Mouse (Mus musculus) embryo, embryonic 11.5 days (tissue): ENCODE data around the gene Espl1.
A peak's percentile ranks its signal among the peaks of the same experiment; 100 is the strongest.

Source experiments
- DNase-seq: peaks from one replicate; pipeline ENCODE4 v3.0.0-alpha.2; 2012; ENCODE audit warnings: low read depth, low spot score

The Espl1 gene

DNA sequence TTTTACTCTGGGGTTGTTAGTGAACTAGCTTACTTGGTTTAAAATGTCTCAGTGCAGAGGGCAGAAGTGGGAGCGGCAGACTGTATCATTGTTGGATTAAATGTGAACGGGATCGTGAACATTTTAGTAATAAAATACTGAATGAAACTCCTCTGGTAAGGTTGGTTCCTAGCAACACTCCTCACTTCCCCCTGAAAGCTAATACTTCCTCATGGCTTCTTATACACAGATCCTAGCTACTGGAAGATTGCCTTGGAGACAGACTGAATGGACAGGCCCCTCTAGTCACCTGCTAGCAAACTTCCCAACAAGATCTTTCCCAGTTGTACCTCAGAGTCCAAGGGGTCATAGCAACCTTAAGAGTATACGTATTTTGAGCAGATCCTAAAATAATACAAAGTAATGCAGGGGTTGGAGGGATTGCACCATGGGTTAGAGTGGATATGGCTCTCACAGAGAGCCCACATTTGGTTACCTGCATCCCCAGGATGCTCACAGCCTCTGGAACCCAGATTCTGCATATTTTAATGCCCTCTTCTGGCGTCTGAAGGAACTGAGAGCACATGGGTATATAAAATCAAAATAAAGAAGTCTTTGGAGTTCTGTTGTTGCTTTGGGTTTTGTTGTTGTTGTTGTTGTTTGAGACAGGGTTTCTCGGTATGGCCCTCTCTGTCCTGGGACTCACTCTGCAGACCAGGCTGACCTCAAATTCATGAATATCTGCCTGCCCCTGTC, 21.9 kb upstream of the Espl1 start:
- DNase-seq, result no peak

DNA sequence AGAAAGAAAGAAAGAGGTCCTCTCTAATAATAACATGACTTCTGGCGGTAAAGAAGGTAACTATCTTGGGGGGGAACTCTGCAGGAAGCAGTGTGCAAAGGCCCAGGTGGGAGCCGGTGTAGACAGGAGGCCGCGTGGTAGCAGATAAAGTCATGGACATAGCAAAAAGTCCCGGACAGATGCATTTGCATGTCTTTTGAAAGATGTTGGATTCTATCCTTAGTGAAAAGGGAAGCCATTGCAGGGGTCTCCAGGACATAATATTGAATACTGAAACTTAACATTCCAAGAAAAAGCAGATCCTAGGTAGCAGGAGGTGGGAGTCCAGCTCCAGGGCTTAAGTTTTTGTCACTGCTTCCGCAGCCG, 17.4 kb upstream of the Espl1 start:
- DNase-seq, result no peak

DNA sequence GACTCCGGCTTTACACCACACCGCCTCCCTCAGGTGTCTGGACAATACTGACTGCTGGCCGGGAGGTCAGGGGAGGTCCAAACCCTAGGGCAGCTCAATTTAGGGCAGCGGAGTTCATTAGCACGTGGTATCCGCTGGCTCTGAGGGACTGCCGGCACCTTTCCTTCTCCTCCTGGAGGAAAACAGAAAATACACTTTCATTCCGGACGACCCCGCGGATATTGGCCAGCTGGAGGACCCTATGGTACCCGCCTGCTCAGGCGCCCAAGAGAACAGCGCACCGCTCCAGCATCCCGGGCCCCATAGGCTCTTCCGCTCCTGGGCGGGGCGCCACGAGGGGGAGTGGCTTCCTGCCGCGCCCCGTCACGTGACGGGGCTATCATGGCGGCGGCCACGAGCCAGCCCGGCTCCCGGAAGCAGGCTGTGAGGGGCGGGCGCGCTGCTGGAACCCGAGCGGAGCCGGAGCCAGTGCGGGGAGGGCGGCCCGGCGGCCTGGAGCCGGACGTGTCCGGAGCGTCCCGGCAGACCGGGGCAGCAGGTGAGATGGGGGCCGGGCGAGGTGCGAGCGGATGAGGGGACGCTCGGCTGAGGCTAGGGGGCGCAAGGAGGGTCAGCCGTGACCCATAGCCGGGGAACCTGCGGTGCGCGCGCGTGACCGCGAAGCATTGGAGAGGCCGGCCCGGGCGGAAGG, 16.8 kb upstream of the Espl1 start, which contains the start of gene Mfsd5:
Mfsd5 (plus strand) TSS at position 363 of the 691 bp plus-strand sequence.
- peak; percentile 90 for DNase-seq

DNA sequence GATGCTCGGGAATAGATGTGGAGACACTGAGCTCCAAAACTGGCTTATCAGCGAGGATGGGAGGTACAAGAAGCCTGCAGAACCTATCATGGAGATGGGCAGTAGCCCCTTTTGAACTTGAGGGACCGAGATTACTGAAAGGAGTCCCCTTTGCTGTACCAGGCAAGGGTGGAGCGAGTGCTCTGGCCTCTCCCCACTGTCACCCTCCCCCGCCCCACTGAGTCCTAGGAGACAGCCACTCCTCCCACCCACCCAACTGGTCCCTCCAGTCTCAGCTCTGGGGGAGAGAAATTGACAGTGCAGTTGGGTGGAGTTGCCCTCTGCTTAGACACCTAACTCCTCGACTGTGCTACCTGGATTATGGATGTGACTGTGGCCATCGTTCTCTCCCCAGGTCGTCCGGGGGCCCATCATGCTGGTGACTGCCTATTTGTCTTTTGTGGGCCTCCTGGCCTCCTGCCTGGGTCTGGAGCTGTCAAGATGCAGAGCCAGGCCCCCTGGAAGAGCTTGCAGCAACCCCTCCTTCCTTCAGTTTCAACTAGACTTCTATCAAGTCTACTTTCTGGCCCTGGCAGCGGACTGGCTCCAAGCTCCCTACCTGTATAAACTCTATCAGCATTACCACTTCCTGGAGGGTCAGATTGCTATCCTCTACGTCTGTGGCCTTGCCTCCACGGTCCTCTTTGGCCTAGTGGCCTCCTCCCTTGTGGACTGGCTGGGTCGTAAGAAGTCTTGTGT, 16.1 kb upstream of the Espl1 start:
- DNase-seq, result no peak

DNA sequence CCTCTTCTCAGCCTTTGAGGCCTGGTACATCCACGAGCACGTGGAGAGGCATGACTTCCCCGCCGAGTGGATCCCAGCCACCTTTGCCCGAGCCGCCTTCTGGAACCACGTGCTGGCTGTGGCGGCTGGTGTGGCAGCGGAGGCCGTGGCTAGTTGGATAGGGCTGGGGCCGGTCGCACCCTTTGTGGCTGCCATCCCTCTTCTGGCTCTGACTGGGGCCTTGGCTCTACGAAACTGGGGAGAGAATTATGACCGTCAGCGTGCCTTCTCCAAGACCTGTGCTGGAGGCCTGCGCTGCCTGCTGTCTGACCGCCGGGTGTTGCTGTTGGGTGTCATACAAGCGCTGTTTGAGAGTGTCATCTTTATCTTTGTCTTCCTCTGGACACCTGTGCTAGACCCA, 15.4 kb upstream of the Espl1 start:
- DNase-seq, result no peak

DNA sequence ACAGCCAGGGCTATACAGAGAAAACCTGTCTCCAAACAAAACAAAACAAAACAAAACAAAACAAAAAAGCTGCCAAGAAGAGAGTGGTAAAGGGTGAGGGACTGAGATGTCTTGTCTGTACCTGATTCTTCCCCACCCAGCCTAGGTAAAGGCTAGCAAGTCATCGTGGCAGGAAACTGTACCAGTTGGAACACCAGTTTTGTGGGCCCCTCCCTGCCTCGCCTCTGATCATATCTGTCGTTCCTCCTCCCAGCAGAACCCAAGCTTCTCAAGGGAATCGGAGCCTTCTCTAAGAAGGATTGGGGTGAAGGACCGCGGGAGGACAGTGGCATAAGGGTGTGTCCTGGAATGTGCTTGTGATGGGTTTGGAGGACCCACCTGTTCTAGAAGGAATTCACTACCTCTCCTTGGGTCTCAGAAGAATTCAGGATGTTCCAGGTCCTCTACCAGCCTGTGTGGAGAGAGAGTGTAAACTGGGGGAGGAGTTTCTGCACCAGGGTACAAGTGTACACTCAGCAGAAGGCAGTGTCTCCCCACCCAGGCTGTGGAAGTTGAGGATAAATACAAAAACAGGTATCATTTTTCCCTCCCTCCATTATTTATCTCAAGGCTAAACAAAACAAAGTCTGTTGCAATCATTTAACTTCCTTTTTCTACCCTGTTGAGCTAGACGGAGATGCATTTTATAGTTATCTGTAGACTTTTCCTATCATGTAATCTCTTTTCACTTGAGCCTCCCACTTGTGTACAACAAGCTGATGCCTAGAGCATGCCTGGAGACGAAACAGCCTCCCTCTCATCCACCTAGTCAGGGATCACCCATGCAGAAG, 13.4 kb upstream of the Espl1 start:
- DNase-seq, result no peak

DNA sequence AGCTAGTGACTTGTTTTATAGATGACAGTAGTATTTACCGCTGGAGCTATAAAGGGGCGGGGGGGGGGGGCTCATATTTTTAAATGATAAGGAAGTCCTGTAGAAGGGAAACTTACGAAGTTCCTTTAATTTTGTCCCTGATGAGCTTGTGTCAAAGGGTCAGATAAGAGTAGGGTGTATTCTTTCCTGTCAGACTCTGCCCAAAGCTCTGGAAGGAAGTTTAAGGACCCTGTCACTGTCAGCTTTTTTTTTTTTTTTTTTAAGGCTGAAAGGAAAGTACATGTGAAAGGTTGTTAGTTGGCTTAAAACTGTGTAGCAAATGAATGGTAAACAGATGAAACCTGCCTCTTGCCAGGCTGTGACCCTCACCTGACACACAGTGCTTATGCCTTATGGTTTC, 12.4 kb upstream of the Espl1 start:
- no peak for DNase-seq

DNA sequence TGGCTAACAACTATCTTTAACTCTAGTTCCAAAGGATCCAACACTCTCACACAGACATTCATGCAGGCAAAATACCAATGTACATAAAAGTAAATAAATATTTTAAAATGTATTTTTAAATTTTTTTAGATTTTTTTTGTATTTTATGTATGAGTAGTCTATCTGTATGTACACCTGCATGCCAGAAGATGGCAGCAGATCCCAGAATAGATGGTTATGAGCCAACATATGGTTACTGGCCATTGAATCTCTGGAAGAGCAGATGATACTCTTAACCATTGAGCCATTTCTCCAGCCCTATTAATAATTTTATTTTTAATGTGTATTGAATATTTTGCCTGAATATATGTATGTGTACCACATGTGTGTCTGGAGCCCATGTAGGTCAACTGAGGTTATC, 8.7 kb upstream of the Espl1 start:
- peak; percentile 41 for DNase-seq

DNA sequence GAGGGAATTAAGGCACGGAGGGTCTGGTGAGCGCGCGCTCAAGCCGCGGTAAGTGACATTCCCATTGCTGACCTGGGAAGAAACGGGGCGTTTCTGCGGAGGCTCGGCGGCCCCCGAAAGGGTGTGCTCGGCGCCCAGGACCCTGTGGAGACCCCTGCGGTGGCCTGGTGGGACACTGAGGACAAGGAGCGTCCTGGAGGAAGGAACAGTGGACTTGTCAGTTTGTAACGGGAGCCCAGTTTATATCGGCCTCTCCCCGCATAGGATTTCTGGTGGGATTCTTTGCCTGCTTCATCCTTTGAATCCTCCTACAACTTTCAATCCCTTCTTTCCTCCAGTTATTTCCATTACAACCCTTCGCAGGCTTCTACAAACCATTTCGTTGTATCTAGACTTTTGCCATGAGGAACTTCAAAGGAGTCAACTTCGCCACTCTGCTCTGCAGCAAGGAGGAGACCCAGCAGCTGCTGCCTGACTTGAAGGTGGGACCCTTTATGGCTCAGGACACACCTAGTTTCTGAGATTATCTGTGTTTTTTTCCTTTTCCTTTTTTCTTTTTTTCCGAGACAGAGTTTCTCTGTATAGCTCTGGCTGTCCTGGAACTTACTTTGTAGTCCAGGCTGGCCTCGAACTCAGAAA, 421 bp downstream of the Espl1 start:
- no peak for DNase-seq

DNA sequence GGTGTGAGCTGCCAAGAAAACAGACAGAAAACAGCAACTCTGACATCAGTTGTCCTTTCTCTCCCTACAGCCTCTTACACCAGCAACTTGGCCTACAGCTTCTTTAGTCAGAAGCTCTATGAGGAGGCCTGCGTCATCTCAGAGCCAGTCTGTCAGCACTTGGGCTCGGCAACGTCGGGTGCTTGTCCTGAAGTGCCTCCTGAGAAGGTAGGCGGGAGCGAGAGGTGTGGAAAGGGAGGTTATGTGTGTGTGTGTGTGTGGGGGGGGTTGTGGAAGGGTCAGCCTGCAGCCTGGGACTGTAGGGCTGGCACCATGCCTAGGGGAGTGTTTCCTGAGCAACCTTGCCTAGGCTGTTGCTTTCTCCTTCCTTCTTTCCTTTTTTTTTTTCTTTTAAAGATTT, 6.5 kb downstream of the Espl1 start:
- no peak for DNase-seq

DNA sequence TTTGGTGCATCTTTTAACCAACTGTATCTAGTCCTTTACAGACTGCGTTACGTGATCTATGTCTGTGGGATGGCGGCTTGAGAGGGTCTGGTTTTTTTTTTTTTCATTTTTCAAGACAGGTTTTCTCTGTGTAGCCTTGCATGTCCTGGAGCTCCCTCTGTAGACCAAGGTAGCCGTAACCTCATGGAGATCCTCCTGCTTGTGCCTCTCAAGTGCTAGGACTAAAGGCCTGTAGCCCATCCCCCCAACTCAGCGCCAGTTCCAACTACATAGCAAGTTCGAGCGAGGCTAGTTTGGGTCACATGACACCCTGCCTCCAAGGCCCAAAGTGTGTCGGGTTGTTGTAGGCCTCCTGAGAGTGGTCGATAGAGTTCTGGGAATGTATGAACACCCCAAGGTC, 12.7 kb downstream of the Espl1 start:
- no peak for DNase-seq

DNA sequence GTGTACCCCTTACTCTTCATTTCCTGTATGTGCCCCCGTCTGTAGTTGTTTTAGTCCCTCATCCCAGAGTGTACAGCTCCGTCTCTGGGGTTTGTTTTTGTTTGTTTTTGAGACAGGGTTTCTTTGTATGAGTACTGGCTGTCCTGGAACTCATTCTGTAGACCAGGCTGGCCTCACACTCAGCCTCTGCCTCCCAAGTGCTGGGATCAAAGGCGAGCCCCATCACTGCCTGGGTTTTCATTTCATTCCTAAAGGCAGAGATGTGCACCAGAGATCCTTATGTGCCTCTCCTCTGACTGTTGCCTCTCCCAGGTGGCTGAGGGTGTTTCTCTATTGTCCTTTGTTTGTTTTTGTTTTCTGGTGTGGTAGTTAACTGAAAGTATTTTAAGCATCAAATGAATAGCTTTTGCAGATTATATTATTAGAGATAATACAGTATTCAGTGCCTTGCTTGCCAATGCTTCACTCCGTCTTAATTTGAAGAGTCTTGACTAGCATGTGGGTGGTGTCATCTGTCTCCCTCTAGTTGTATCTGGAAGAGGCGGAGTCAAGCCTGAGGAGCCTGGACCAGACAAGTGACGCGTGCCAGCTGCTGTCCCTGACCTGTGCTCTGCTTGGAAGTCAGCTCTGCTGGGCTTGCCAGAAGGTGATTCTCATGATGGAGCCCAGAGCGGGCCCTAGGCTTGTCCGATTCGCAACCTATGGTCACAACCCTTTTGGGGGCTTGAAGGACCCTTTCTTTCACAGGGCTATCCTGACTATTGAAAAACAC, 14.2 kb downstream of the Espl1 start:
- DNase-seq, result no peak

DNA sequence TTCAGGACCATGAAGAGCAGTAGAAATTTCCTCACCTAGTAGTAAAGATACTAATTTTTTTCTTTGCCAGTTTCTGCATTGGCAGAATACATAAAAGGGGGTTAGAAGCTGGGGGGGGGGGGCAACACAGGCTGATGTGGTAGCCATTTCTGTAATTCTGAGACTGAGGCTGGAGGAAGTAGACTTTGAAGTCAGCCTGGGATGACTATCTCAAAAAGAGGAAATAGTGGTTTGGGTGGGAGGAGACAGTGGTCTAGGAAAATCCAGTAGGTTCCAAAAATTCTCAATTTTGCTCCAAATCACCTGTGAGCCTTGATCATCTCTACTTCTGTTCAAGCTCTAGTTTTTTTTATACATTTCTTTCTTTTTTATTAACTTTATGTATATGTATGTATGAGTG, 15.4 kb downstream of the Espl1 start:
- no peak for DNase-seq

DNA sequence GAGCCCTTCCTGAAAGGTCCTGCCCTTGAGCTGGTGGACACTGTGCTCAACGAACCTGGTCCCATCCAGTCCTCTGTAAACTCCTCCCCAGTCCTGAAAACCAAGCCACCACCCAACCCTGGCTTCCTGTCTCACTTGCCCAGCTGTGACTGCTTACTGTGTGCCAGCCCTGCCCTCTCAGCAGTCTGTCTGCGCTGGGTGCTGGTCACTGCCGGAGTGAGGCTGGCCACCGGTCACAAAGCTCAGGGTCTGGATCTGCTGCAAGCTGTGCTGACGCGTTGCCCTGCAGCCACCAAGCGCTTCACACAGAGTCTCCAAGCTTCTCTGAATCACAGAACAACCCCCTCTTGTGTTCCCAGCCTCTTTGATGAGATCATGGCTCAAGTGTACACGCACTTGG, 19.2 kb downstream of the Espl1 start:
- DNase-seq, result no peak

DNA sequence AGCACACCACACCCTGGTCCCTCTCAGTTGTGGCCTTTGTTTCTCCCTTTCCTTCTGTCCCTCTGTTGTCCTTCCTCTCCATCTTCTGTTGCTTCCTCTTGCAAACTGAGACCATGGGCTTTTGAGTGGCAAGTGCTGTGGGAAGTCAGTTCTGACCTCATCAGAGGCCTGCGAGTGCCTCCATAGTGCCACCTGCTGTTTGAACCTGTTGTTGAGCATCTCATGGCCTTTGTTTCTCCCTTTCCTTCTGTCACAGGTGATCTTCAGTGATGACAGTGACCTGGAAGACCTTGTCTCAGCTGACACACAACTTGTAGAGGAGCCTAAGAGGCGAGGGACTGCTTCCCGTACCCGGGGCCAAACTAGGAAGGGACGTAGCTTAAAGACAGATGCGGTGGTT, 20.2 kb downstream of the Espl1 start:
- DNase-seq, result no peak

DNA sequence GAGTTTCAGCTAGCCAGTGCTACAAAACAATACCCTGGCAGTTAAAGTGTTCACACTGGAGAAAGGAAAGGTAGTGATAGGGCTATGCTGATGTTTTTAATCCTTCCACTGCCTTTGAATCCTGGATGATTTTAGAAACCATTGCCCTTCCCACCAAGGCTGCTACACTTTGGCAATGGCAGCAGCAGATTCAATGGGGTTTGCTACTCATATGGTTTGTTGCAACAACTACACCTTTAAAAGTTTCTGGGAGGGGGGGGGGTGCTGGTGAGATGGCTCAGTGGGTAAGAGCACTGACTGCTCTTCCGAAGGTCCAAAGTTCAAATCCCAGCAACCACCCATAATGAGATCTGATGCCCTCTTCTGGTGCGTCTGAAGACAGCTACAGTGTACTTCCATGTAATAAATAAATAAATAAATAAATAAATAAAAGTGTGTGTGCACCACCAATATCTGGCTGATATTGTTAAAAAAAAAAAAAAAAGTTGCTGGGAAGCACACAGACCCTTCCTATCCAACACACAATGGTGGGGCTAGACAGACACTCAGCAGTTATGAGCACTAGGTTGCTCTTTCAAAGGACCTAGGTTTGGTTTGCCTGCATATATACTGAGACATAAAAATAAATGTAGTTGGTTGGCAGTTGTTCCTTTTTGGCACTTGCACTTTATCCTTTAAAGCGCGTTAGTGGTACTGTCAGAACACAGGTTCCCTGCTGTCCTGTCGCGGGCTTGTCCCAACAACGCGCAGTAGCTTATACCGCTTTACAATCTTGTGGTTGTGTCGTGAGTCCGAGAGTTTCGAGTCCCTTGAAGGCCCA, 28.8 kb downstream of the Espl1 start:
- DNase-seq, result no peak

DNA sequence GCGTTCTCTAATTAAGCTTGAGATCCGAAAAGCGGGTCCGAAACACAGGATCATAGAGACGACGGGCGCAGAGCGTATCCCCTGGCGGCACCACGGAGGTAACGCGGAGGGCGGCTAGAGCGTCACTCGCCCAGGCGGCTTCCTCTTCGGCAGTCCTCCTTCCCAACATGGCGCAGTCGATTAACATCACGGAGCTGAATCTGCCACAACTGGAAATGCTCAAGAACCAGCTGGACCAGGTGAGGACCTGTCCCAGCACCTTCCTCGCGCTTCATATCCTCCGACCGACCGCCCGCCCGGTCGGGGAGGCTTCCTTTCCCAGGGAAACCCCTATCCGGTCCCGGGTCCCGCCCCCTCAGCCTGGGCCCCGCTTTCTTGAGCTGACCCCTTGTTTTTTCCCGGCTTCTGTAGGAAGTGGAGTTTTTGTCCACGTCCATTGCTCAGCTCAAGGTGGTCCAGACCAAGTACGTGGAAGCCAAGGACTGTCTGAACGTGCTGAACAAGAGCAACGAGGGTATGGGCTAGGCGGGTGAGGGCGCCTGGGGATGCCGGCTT, 30.0 kb downstream of the Espl1 start, which contains the start of gene Pfdn5:
Pfdn5 (plus strand) TSS at position 95 of the 555 bp plus-strand sequence.
- peak; percentile 63 for DNase-seq

DNA sequence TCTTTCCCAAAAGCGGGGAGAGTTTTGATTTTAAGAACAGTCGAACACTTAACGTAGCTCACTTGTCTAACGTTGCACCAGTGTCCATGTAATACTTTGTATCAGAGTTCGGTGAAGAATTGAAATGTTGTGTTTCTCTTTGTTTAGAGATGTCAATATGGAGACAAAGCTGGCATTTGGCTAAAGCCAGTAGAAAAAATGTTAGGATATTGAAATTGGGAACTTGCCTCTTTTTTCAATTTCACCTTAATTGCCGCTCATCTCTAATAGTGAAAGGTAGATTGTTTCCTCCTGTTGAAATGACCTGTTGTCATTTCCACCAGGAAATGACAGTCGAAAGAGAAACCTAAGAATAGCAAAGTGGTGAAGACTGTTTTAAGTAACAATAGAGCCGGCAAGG, 30.8 kb downstream of the Espl1 start:
- no peak for DNase-seq

DNA sequence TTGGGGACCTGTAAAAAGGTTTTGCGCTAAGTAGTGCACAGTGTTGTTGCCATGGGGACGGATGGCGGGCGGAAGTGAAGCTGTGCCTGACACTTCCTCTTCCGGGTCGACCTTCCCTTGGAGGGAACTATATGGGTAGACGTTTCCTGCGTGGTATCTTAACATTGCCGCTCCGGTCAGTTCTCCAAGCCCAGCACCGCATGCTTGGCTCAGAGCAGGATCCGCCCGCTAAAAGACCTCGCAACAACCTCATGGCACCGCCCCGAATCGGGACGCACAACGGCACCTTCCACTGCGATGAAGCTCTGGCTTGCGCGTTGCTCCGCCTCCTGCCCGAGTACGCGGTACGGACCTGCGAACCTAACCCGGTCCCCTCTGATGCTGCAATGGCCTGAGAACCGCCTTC, 35.5 kb downstream of the Espl1 start, which contains the start of gene Myg1:
Myg1 (plus strand) TSS at position 100 of the 406 bp plus-strand sequence.
- DNase-seq, result peak; percentile 70
